Mouse (Mus musculus): ENCODE measurements around the gene Khdc1a.
A peak's percentile ranks its signal among the peaks of the same experiment; 100 is the strongest.
"Not testable (repeated sequence)": the region's sequence is repeated elsewhere in the genome, so short reads cannot be mapped to it uniquely, and the experiment has no call there.

Gene Khdc1a

GRCm38 (mm10) chr1:21349341-21349740, at the start of gene Khdc1a:
Gene Khdc1a (plus strand): TSS chr1:21349641.
- no peak for DNase-seq (ENCODE audit: low spot score)

DNA sequence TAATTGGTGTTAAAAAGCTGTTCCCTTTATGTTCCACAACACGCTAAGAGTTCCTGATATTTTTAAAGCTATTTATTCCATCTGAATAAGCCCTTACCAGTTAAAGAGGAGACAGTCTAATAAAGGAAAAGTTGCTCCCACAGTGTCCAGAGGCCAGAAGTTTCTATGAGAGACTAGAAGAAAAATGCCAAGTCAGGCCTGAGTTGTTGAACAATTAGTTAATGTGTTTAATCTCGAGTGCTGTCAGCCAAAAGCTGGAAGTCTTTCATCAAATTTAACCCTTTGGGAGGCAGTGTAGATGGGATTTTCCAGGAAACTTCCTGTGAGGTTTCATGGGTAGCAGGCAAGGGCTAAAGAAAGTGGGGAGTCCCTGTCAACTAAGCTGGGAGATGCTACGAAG, 49.6 kb upstream of the Khdc1a start:
- no peak for DNase-seq (ENCODE audit: low spot score)

GRCm38 (mm10) chr1:21301686-21302085, 47.8 kb upstream of the Khdc1a start:
- DNase-seq (ENCODE audit: low spot score), result no peak

- DNase-seq (ENCODE audit: low spot score), result no peak
These were observed 45.3 kb upstream of the Khdc1a start for GRCm38 (mm10) chr1:21304174-21304573.

DNA sequence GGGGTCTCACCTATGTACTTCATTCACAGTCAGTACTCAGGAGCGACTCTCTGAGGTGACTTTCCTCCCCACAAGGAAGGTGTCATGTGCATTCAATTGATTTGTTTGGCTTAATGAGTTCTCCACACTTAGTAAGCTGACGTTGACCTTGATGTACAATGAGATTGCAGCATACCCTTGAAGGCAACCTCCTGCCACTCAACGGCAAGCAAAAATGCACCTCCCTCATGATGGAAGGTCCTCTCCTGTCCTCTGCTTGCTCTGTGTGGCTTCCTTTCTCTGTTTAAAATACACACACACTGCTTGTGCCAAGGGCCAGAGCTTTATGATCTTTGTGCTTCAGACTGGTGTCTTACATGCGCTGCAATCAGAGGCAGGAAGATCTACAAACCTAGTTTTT, 44.8 kb upstream of the Khdc1a start:
- DNase-seq (ENCODE audit: low spot score), result no peak

DNA sequence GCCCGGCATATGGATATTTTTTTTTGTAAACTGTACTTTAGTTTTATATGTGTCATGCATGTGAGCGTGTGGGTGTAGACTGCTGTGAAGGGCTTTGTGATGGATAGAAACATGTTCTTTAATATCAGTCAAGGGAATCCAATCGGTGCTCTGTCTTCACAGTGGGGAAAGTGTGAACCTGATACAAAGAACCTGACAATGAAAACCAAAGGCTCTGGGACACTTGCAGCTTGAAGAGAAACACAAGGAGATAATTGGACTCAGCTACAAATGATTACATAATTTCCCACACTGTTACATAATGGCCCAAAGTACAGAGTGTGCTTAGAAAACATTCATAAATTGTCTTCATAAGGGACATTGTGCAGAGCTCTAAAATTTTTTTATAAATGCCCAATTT, 44.0 kb upstream of the Khdc1a start:
- peak; percentile 37 for DNase-seq (ENCODE audit: low spot score)

- DNase-seq (ENCODE audit: low spot score), result no peak
These were observed 35.1 kb upstream of the Khdc1a start for GRCm38 (mm10) chr1:21314336-21314735.

DNA sequence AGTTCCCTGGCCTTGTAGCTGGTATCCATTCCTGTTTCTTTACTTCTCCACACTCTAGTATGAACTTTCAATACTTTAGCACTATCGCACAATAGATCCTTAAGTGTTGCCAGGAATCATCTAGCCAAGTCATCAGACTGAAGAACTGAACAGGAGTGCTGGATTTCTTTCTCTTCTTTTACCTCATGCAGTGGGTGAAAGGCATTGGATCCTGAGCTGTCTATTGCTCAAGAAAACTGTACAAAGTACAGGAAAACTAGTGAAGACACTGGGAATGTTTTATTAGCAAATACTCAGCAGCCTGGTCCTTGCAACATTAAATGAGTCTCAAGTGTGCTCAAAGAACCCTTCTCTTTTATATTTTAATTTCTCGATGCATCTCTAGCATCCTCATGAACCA, 33.7 kb upstream of the Khdc1a start:
- DNase-seq (ENCODE audit: low spot score), result no peak

- DNase-seq (ENCODE audit: low spot score), result no peak
These were observed 33.1 kb upstream of the Khdc1a start for GRCm38 (mm10) chr1:21316305-21316704.

DNA sequence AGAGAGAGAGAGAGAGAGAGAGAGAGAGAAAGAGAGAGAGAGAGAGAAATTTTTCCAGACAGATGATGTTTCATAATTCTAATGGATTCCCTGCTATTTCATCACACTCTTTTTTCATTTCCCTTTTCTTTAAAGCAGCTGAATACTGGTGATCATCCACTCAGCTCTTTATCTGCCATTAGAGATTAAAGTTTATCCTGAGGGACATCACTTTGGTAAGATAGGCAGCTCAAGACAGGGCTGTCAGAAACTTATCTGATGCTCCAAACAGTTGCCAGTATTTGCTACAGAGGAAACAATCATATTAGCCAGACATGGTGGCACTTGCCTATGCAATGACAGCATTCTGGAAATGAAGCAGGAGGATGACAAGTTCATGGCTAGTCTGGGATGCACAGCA, 31.2 kb upstream of the Khdc1a start:
- DNase-seq (ENCODE audit: low spot score), result no peak

- DNase-seq (ENCODE audit: low spot score), result not testable (repeated sequence)
These were observed 29.2 kb upstream of the Khdc1a start for GRCm38 (mm10) chr1:21320271-21320670.

DNA sequence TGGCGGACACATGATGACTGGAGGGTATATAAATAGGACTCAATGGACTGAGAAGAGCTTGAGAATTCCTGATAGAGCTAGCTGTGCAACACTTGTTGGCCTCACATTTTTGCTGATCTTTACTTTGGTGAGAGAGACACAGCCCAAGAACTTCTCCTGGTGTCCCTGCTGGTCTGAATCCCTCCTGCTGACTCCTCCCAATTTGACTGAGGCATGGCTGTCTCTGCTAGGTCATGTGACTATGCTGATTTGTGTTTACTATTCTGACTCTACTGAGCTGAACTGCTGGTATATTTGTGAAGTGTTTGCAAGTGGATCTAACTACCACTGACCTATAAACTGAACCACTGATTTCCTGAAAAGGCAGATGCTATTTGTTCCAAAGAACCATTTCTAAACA, 27.8 kb upstream of the Khdc1a start:
- DNase-seq (ENCODE audit: low spot score), result no peak

- no peak for DNase-seq (ENCODE audit: low spot score)
These were observed 25.4 kb upstream of the Khdc1a start for GRCm38 (mm10) chr1:21323996-21324574.

DNA sequence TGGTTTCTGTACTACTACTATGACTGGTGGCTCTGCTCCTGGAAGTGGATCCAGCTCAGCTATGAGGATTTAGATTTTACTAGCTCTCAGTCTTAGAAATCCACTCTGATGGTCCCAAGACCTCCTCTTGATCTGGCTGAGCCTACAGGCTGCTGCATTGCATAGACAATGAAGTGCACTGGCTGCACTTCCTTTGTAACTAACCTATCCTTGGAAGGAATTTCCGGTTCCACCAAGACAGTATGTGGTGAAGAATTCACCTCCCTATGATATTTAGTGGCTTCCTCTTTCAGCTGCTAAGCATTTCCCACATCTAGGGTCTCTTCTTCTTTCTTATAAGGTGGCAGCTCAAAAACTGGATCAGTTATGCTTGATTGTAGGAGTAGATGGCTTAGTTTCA, 24.8 kb upstream of the Khdc1a start:
- DNase-seq (ENCODE audit: low spot score), result no peak

- peak; percentile 57 for DNase-seq (ENCODE audit: low spot score)
These were observed 22.7 kb upstream of the Khdc1a start for GRCm38 (mm10) chr1:21326733-21327132.

GRCm38 (mm10) chr1:21331161-21331560, 18.3 kb upstream of the Khdc1a start:
- not testable (repeated sequence) for DNase-seq (ENCODE audit: low spot score)

DNA sequence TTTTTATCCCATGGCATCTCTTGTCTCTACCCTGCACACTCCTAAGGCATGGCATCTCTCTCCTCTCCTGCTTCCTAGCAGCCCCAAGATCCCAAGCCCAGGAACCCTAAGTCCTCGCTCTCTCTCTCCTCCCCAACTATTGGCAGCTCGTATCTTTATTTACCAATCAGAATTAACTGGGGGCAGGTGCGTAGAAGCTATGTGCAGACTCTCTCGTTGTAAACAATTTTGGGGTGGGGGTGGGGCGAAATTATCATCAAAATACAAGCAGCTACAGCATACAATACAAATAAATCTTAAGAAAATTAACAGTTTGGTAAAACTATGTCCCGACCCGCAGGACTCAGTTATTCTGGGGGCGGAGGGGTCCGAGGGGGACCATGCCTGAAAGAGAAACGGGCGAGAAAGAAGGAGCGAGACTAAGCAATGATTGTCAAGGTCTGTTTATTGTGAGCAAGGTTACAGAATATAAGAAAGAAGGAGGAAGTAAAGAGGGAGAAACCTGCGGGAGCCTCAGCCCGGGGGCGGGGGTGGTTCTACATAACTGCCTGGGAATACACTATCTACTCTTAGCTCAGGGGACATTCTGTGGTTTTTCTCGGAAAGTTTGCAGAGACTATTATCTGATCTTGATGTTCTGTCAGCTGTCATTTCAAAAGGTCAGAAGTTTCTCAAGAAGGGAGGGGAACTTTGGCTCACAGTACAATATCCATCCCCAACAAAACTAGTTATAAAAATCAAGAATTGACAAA, 16.0 kb upstream of the Khdc1a start:
- no peak for DNase-seq (ENCODE audit: low spot score)

GRCm38 (mm10) chr1:21335836-21336235, 13.6 kb upstream of the Khdc1a start:
- DNase-seq (ENCODE audit: low spot score), result no peak

- DNase-seq (ENCODE audit: low spot score), result no peak
These were observed 8.7 kb upstream of the Khdc1a start for GRCm38 (mm10) chr1:21340745-21341144.

GRCm38 (mm10) chr1:21344253-21344652, 5.2 kb upstream of the Khdc1a start:
- peak; percentile 69 for DNase-seq (ENCODE audit: low spot score)

DNA sequence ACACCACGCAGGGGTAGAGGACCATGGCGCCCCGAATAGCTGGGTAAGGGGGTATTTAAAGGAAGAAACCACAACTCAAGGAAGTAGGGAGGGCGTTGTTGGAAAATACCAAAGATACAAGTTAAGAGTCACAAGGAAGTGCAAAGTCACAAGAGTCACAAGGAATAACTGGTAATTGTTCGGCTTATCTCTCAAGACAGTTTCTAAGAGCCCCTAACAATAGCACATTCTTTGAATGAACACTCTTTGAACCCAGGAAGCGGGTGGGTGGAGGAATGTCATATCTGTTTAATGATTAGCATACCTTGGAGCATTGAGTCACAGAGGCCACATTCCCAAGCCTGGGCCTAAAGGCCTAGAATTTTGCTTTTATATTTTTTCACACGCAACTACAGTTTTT, 4.7 kb upstream of the Khdc1a start:
- not testable (repeated sequence) for DNase-seq (ENCODE audit: low spot score)

DNA sequence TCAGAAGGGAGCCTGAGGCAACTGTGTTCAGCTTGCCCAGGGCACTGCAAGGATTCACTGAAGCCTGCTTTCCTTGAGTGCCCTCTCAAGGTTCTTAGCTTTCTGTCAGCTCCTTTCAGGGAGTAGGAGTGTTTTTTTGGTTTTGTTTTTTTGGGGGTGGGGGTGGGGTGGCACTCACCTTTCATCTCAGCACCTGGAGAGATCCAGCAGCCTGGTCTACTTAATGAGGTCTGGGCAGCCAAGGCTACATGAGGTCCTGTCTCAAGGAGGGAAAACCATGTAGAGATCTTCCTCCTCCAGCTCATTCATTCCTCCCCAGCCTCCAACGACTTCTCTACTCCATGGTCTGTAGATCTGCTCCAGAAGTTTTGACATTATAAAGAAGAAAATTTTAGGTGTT, 18.6 kb downstream of the Khdc1a start, which contains the start of gene Khdc1c:
Khdc1c (plus strand) TSS at position 301 of the 400 bp plus-strand sequence.
- DNase-seq (ENCODE audit: low spot score), result not testable (repeated sequence)

DNA sequence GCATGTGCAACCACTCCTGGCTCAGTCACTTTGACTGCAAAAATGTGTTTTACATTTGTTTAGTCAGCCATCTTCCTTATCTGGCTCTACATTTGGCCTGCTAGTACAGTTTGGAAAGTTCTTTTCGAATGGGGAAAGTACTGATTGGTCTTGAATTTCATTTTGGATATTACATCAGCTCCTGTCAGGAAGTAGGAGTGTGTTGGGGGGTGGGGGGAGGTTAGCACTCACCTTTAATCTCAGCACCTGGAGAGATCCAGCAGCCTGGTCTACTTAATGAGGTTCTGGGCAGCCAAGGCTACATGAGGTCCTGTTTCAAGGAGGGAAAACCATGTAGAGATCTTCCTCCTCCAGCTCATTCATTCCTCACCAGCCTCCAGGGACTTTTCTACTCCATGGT, 33.8 kb downstream of the Khdc1a start, which contains the start of gene Khdc1b:
Khdc1b (plus strand) TSS at position 301 of the 400 bp plus-strand sequence.
- DNase-seq (ENCODE audit: low spot score), result no peak
